Mouse (Mus musculus): ENCODE data around the gene Ifna7.
"Not testable (repeated sequence)": the region's sequence is repeated elsewhere in the genome, so short reads cannot be mapped to it uniquely, and the experiment has no call there.

Gene Ifna7

DNA sequence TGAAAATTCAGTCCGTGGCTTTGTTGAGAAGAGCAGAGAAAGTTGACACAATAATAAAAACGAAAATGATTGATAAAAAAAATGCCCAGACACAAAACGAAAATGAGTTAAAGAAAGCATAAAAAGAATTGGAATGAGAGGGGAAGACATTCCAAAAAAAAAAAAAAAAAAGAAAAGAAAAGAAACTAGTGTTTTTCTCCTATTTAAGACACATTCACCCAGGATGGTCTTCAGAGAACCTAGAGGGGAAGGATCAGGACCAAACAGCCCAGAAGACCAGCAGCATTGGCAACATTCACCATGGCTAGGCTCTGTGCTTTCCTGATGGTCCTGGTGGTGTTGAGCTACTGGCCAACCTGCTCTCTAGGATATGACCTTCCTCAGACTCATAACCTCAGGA lies at the start of gene Ifna7:
Gene Ifna7 (plus strand): TSS at position 301 of the 400 bp plus-strand sequence.
- no peak for DNase-seq

DNA sequence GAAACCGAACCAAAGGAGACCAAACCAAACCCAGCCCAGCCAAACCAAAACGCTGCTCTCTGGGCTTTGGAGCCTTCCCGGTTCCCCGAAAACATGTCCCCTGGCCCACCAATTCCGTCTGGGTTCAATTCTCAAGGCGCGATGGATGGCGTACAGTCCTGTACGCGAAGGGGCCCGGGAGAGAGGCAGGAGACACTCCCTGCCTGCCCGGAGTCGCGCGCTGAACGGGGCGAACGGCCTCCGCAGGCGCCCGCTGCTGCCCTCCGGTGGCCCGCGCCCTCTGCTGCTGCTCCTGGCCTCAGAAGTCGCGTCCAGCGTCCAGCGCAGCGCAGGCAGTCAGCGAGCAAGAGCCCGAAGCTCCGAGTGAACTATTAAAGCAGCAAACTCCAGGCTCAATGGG lies 42.5 kb upstream of the Ifna7 start, which contains the start of gene Gm13290:
Gene Gm13290 (plus strand): TSS at position 301 of the 400 bp plus-strand sequence.
- DNase-seq = not testable (repeated sequence)

DNA sequence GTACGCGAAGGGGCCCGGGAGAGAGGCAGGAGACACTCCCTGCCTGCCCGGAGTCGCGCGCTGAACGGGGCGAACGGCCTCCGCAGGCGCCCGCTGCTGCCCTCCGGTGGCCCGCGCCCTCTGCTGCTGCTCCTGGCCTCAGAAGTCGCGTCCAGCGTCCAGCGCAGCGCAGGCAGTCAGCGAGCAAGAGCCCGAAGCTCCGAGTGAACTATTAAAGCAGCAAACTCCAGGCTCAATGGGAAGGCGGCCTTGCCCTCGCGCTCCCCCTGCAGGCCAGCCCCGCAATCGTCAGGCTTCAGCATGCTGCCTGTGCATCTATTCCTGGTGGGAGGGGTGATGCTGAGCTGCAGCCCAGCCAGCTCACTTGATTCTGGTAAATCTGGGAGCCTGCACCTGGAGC lies 39.4 kb upstream of the Ifna7 start, which contains the start of gene Gm13289:
Gene Gm13289 (plus strand): TSS at position 301 of the 400 bp plus-strand sequence.
- not testable (repeated sequence) for DNase-seq

DNA sequence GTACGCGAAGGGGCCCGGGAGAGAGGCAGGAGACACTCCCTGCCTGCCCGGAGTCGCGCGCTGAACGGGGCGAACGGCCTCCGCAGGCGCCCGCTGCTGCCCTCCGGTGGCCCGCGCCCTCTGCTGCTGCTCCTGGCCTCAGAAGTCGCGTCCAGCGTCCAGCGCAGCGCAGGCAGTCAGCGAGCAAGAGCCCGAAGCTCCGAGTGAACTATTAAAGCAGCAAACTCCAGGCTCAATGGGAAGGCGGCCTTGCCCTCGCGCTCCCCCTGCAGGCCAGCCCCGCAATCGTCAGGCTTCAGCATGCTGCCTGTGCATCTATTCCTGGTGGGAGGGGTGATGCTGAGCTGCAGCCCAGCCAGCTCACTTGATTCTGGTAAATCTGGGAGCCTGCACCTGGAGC lies 36.5 kb upstream of the Ifna7 start, which contains the start of gene Gm13272:
Gene Gm13272 (plus strand): TSS at position 301 of the 400 bp plus-strand sequence.
- not testable (repeated sequence) for DNase-seq

DNA sequence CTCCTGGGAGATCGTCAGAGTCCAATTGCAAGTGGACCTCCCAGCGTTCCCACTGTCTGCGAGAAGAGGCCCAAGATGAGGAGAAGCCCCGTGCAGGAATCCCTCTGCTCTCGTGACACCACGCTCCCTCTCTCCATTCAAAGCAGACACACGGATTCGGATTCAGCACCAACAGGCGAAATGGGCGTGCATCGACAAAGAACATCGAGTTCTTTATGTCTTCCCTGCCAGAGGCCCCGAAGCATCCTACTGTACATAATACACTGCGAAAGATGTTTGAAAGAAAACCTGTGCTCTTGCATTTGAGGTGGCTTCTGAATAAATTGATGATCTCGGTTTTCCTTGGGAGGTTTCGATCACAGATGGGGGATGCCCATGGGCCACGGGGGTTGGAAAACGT lies 35.7 kb upstream of the Ifna7 start:
- peak; percentile 44 for DNase-seq

DNA sequence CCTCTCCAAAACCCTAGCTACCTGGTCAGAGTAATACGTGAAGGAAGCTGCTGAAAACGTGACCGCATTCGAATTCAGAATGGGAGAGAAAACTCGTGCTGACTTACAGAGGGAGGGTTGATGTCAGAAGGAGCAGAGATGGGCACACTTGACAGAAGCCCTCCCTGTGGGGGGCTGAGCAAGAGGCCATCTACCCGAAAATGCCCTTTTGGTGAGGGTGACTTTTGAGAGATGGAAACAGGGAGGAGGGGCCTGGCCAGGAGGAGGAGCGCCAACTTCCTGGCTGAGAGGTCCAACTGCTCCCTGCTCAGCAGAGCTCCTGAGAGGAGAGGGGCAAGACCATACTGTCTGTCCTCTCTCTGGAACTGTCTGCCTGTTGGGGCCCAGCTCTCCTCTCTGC lies 34.2 kb upstream of the Ifna7 start, which contains the start of gene Ifnz:
Gene Ifnz (plus strand): TSS at position 301 of the 400 bp plus-strand sequence.
- DNase-seq = not testable (repeated sequence)

DNA sequence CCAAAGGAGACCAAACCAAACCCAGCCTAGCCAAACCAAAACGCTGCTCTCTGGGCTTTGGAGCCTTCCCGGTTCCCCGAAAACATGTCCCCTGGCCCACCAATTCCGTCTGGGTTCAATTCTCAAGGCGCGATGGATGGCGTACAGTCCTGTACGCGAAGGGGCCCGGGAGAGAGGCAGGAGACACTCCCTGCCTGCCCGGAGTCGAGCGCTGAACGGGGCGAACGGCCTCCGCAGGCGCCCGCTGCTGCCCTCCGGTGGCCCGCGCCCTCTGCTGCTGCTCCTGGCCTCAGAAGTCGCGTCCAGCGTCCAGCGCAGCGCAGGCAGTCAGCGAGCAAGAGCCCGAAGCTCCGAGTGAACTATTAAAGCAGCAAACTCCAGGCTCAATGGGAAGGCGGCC lies 33.7 kb upstream of the Ifna7 start:
- DNase-seq = not testable (repeated sequence)

DNA sequence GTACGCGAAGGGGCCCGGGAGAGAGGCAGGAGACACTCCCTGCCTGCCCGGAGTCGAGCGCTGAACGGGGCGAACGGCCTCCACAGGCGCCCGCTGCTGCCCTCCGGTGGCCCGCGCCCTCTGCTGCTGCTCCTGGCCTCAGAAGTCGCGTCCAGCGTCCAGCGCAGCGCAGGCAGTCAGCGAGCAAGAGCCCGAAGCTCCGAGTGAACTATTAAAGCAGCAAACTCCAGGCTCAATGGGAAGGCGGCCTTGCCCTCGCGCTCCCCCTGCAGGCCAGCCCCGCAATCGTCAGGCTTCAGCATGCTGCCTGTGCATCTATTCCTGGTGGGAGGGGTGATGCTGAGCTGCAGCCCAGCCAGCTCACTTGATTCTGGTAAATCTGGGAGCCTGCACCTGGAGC lies 30.6 kb upstream of the Ifna7 start, which contains the start of gene Gm13276:
Gene Gm13276 (plus strand): TSS at position 301 of the 400 bp plus-strand sequence.
- not testable (repeated sequence) for DNase-seq

DNA sequence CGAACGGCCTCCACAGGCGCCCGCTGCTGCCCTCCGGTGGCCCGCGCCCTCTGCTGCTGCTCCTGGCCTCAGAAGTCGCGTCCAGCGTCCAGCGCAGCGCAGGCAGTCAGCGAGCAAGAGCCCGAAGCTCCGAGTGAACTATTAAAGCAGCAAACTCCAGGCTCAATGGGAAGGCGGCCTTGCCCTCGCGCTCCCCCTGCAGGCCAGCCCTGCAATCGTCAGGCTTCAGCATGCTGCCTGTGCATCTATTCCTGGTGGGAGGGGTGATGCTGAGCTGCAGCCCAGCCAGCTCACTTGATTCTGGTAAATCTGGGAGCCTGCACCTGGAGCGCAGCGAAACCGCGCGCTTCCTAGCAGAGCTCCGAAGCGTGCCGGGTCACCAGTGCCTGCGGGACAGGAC lies 27.6 kb upstream of the Ifna7 start, which contains the start of gene Gm13277:
Gene Gm13277 (plus strand): TSS at position 231 of the 400 bp plus-strand sequence.
- peak; percentile 75 for DNase-seq

DNA sequence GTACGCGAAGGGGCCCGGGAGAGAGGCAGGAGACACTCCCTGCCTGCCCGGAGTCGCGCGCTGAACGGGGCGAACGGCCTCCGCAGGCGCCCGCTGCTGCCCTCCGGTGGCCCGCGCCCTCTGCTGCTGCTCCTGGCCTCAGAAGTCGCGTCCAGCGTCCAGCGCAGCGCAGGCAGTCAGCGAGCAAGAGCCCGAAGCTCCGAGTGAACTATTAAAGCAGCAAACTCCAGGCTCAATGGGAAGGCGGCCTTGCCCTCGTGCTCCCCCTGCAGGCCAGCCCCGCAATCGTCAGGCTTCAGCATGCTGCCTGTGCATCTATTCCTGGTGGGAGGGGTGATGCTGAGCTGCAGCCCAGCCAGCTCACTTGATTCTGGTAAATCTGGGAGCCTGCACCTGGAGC lies 24.8 kb upstream of the Ifna7 start, which contains the start of gene Gm13278:
Gene Gm13278 (plus strand): TSS at position 301 of the 400 bp plus-strand sequence.
- not testable (repeated sequence) for DNase-seq

- DNase-seq = peak; percentile 82
These were observed 21.9 kb upstream of the Ifna7 start, which contains the start of gene Gm13275 for GRCm38 (mm10) chr4:88793936-88794675. Gene Gm13275 (plus strand): TSS chr4:88794487.

DNA sequence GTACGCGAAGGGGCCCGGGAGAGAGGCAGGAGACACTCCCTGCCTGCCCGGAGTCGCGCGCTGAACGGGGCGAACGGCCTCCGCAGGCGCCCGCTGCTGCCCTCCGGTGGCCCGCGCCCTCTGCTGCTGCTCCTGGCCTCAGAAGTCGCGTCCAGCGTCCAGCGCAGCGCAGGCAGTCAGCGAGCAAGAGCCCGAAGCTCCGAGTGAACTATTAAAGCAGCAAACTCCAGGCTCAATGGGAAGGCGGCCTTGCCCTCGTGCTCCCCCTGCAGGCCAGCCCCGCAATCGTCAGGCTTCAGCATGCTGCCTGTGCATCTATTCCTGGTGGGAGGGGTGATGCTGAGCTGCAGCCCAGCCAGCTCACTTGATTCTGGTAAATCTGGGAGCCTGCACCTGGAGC lies 18.9 kb upstream of the Ifna7 start, which contains the start of gene Gm13279:
Gene Gm13279 (plus strand): TSS at position 301 of the 400 bp plus-strand sequence.
- not testable (repeated sequence) for DNase-seq

DNA sequence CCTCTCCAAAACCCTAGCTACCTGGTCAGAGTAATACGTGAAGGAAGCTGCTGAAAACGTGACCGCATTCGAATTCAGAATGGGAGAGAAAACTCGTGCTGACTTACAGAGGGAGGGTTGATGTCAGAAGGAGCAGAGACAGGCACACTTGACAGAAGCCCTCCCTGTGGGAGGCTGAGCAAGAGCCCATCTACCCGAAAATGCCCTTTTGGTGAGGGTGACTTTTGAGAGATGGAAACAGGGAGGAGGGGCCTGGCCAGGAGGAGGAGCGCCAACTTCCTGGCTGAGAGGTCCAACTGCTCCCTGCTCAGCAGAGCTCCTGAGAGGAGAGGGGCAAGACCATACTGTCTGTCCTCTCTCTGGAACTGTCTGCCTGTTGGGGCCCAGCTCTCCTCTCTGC lies 16.7 kb upstream of the Ifna7 start, which contains the start of gene Gm13285:
Gene Gm13285 (plus strand): TSS at position 301 of the 400 bp plus-strand sequence.
- not testable (repeated sequence) for DNase-seq

DNA sequence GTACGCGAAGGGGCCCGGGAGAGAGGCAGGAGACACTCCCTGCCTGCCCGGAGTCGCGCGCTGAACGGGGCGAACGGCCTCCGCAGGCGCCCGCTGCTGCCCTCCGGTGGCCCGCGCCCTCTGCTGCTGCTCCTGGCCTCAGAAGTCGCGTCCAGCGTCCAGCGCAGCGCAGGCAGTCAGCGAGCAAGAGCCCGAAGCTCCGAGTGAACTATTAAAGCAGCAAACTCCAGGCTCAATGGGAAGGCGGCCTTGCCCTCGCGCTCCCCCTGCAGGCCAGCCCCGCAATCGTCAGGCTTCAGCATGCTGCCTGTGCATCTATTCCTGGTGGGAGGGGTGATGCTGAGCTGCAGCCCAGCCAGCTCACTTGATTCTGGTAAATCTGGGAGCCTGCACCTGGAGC lies 13.1 kb upstream of the Ifna7 start, which contains the start of gene Gm13287:
Gene Gm13287 (plus strand): TSS at position 301 of the 400 bp plus-strand sequence.
- DNase-seq = not testable (repeated sequence)

GRCm38 (mm10) chr4:88805231-88805630 lies 10.8 kb upstream of the Ifna7 start, which contains the start of gene Gm13288:
Gene Gm13288 (plus strand): TSS chr4:88805531.
- not testable (repeated sequence) for DNase-seq

GRCm38 (mm10) chr4:88805761-88806160 lies 10.3 kb upstream of the Ifna7 start:
- DNase-seq = peak; percentile 44

- DNase-seq = no peak
These were observed 3.6 kb downstream of the Ifna7 start, which contains the start of gene Ifna11 for GRCm38 (mm10) chr4:88819659-88820058. Gene Ifna11 (plus strand): TSS chr4:88819959.

DNA sequence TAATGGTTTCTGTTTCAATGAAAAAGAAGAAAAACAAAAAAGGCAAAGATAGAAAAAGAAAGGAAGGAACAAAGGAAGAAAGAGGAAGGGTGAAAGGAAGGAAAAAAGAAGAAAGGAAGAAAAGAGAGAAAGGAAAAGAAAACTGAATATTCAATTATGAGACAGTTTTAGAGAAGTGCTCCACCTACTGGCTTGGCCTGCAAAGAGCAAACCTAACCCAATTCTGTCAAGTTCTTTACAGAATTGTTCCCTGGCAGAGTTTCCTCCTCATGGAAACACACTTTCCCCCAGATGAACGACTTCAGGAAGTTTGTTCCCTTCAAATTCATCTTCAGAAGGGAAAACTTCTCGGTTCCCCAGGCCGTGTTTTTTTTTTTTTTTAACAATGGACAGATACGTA lies 7.0 kb downstream of the Ifna7 start:
- no peak for DNase-seq

DNA sequence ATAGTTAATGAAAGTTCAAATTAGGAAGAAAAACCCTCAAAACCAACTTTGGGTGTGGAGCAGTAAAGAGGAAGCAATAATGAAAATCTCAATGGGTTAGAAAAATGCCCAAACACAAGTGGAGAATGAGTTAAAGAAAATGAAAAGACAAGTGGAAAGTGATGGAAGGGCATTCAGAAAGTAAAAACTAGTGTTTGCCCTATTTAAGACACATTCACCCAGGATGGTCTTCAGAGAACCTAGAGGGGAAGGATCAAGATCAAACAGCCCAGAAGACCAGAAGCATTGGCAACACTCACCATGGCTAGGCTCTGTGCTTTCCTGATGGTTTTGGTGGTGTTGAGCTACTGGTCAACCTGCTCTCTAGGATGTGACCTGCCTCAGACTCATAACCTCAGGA lies 11.1 kb downstream of the Ifna7 start, which contains the start of gene Ifna6:
Gene Ifna6 (plus strand): TSS at position 301 of the 400 bp plus-strand sequence.
- not testable (repeated sequence) for DNase-seq

GRCm38 (mm10) chr4:88830523-88830922 lies 14.5 kb downstream of the Ifna7 start:
- DNase-seq = no peak

DNA sequence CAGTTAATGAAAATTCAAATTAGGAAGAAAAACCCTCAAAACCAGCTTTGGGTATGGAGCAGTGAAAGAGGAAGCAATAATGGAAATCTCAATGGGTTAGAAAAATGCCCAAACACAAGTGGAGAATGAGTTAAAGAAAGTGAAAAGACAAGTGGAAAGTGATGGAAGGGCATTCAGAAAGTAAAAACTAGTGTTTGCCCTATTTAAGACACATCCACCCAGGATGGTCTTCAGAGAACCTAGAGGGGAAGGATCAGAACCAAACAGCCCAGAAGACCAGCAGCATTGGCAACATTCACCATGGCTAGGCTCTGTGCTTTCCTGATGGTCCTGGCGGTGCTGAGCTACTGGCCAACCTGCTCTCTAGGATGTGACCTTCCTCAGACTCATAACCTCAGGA lies 19.2 kb downstream of the Ifna7 start, which contains the start of gene Ifna5:
Gene Ifna5 (plus strand): TSS at position 301 of the 400 bp plus-strand sequence.
- not testable (repeated sequence) for DNase-seq

GRCm38 (mm10) chr4:88838828-88839227 lies 22.8 kb downstream of the Ifna7 start:
- no peak for DNase-seq

- no peak for DNase-seq
These were observed 24.0 kb downstream of the Ifna7 start for GRCm38 (mm10) chr4:88840058-88840457.
